Mouse (Mus musculus) c-Kit-negative CD71-positive TER-119-positive erythroid progenitor cells, embryonic 14.5 days (primary cell): ENCODE measurements around the gene Alppl2.

Experiments used
- DNase-seq: peaks from one replicate; pipeline ENCODE4 v3.0.0-alpha.2; 2013; ENCODE audit warnings: low read depth, low spot score

Gene Alppl2

GRCm38 (mm10) chr1:87050700-87051099, 39.0 kb downstream of the Alppl2 start:
- no peak for DNase-seq

GRCm38 (mm10) chr1:87050072-87050471, 39.7 kb downstream of the Alppl2 start:
- no peak for DNase-seq

DNA sequence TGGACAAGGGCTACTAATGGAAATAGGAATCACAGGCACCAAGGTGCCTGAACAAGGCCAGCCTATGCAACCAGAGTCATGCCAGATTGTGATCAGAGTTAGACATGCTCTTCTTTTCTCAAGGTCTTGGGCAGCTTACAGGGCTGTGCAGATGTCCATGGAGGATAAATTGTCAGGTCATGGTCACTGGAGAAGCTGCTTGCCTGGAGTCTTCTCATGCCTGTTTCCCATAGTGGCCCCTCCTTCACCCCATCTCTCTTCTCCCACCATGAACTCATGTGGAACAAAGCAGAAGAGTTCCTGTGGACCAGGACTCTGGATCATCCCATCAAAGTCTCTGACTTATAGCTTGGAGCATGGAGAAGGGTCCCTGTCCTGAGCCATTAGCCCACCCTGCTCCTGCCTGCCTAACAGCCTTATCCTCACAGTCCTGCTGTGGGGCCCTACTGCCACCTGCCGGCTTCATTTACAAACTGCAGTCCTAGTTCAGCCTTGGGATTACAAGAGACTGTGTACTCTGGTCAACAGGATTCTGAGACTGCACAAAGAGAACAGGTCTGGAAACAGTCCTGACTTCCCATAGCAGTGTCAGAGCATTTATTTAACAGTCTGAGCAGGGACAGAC, 47.8 kb downstream of the Alppl2 start:
- DNase-seq = peak; percentile 13

DNA sequence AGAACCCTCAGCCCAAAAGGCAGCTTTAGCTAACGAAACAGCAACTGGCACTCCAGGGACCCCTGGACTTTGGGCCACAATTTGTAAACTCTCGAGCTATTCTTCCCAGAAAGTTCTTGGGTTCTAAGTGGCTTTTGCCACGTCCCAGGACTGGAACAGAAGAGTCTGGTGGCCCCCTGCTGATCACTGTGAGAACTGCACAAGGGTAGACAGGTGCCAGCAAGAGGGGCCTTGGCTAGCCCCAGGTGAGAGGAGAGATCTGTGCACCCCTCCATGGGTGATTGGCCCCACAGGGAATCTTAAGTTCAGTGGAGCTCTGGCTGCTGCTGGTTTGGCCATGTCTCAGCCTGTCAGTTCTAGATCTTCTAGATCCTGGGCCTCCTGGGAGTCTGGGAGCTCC, 48.6 kb downstream of the Alppl2 start:
- DNase-seq = peak; percentile 22

DNA sequence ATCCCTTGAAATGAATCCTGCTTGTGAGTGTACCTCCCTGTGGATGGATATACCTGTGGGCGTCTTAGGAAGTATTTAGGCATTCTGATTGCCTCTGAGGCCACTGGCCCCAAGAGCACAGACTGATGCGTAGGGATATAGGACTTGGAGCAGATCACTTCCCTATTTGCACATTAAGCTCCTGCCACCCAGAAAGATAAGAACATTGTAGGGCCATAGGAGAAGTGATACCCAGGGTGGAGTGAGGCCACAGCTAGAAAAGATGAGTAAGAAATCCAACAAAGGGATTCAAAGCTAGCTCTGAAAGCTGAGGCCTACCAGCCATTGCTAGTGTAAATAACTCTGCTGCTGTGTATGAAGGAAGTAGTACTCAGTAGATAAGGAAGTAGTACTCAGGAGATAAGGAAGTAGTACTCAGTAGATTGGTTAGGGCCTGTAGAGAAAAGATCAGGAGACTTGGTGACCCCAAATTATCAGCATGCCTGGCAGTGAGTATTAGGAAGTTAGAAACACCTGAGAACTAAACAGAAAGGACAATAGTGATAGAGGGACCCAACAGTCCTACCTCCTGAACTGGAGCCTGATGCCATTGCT, 51.2 kb downstream of the Alppl2 start:
- no peak for DNase-seq
